ENCODE assay signal across 12 mouse cellular contexts in the genomic region with DNA sequence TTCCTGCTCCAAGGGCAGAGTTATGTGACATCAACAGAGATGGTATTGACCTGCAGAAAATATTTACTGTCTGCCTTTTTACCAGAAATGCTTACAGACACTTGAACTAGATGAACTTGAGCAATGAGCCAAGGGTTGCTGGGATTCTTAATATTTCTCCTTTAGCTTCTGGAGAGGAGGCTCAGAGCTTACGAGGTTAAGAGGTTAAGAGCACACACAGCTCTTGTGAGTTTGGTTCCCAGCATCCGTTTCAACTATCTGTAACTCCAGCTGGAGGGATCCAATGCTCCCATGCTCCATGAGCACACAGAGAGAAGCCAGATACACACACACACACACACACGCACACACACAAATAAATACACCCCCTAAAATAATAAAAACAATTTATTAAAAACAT.
"Had no signal": no experiment of that assay in that cellular context is flagged by ENCODE, and none has a peak within 500 bp of the region (broad histone marks: within the 10 kb centered on the region; RNA-seq: fewer than 3 reads in every experiment).

No protein-coding gene starts in this region.

- H3K27ac ChIP-seq: limb, embryonic 13.5 days; liver, embryonic 12.5 days; midbrain, embryonic 10.5 days; neural tube, embryonic 12.5 days had no signal

- H3K4me3 ChIP-seq: limb, embryonic 13.5 days; liver, embryonic 12.5 days; midbrain, embryonic 10.5 days; neural tube, embryonic 12.5 days had no signal

- H3K36me3 ChIP-seq: limb, embryonic 13.5 days; liver, embryonic 12.5 days; midbrain, embryonic 10.5 days; neural tube, embryonic 12.5 days had no signal

- H3K9ac ChIP-seq: limb, embryonic 13.5 days; liver, embryonic 12.5 days; lung, embryonic 14.5 days; neural tube, embryonic 12.5 days had no signal

- H3K27me3 ChIP-seq: limb, embryonic 13.5 days; liver, embryonic 12.5 days; neural tube, embryonic 12.5 days had no signal

- ATAC-seq: hindbrain, embryonic 16.5 days; inflammation-experienced regulatory T-cells, adult 6 months; liver, embryonic 12.5 days had no signal

- H3K9me3 ChIP-seq: limb, embryonic 13.5 days; liver, embryonic 12.5 days; midbrain, embryonic 10.5 days; neural tube, embryonic 12.5 days had no signal

- DNase-seq: left cerebral cortex, postnatal 4 days; midbrain, embryonic 14.5 days; right cerebral cortex, postnatal 4 days; spleen, adult 18-20 months; thymus, postnatal 4 days had no signal

- H3K4me2 ChIP-seq: limb, embryonic 13.5 days; liver, embryonic 12.5 days; lung, embryonic 14.5 days; neural tube, embryonic 12.5 days had no signal

- H3K4me1 ChIP-seq: limb, embryonic 13.5 days; midbrain, embryonic 10.5 days; neural tube, embryonic 12.5 days had no signal
